Mouse (Mus musculus) liver, embryonic 15.5 days (tissue): ENCODE data around the gene Phldb2. TPM values are rescaled to one million over a fixed set of nuclear protein-coding genes. Genes with fewer than 3 reads are reported as not detected.

Experiments used
- ATAC-seq: fragments of 200-750 bp; cut with Nextera tagmentation; 2 replicates; pipeline ENCODE4 v1.8.0; 2017; ENCODE audit warnings: moderate number of reproducible peaks, mild to moderate bottlenecking, moderate library complexity; ENCODE audit not compliant: insufficient read depth
- H3K27ac ChIP-seq: fragments of 300-500 bp; sonication (generic); replicated peaks from 2 replicates; pipeline ENCODE4 v1.5.1; 2015; ENCODE audit warnings: mild to moderate bottlenecking, inconsistent platforms
- H3K27me3 ChIP-seq: fragments of 300-500 bp; sonication (generic); 2 replicates; pipeline ENCODE4 v1.6.1; 2015; ENCODE audit warnings: mild to moderate bottlenecking, inconsistent platforms
- H3K36me3 ChIP-seq: fragments of 300-500 bp; sonication (generic); replicated peaks from 2 replicates; pipeline ENCODE4 v1.6.1; 2015; ENCODE audit warnings: moderate library complexity, mild to moderate bottlenecking, inconsistent platforms
- H3K4me1 ChIP-seq: fragments of 300-500 bp; sonication (generic); replicated peaks from 2 replicates; pipeline ENCODE4 v1.6.1; 2015; ENCODE audit warnings: inconsistent platforms
- H3K4me2 ChIP-seq: fragments of 300-500 bp; sonication (generic); 2 replicates; pipeline ENCODE4 v1.6.1; 2015; ENCODE audit warnings: moderate library complexity, mild to moderate bottlenecking, inconsistent platforms
- H3K4me3 ChIP-seq: fragments of 300-500 bp; sonication (generic); replicated peaks from 2 replicates; pipeline ENCODE4 v1.5.1; 2015; ENCODE audit warnings: mild to moderate bottlenecking, inconsistent platforms
- H3K9ac ChIP-seq: fragments of 300-500 bp; sonication (generic); 2 replicates; pipeline ENCODE4 v1.6.1; 2015; ENCODE audit warnings: moderate library complexity, mild to moderate bottlenecking, inconsistent platforms
- H3K9me3 ChIP-seq: fragments of 300-500 bp; sonication (generic); replicated peaks from 2 replicates; pipeline ENCODE4 v1.6.1; 2016; ENCODE audit warnings: inconsistent platforms
- WGBS: fragments of 180-500 bp; shearing (Covaris S2); methylation state at CpG from one replicate; pipeline ENCODE4 v1.1.7; 2015; ENCODE audit warnings: mixed read lengths; ENCODE audit not compliant: insufficient replicate concordance; 5-methylcytosine and 5-hydroxymethylcytosine counted together
- polyA plus RNA-seq: library from polyadenylated mRNA; unstranded; fragments of >200 nt; fragmentation: Nextera tagmentation; extraction: Ambion mirVana; gene quantifications from 2 replicates; pipeline ENCODE4 v1.2.1, GENCODE M21; 2015

Phldb2 gene
- polyA plus RNA-seq, 1 experiment from 2014 or later = 12.4 TPM

DNA sequence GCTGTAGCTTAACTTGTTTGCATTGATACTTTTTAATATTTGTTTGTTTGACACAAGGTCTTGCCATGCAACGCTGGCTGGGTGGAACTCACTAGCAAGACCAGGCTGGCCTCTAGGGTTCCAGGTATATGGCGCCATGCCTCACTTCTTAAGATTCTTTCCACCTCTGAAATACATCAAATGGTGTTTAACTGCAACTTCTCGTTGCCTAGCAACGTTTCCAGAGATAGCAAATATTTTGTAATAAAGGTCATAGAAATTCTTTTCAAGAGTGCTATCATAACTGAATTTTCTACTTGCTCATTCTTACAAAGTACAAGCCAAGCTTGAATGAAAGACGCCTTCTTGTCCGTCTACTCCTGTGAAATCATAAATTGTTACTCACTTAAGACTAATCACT, 165.7 kb downstream of the Phldb2 start:
- ATAC-seq = no peak
- Histone ChIP-seq H3K27ac (no peak overlapping the region), H3K9me3 (no peaks in the 10 kb centered on the region), H3K4me3 (no peak overlapping the region), H3K4me1 (no peaks in the 10 kb centered on the region), H3K36me3 (0 out of 2 replicates have a peak, but pooled peaks cover 4% of the 10 kb centered on the region), H3K27me3 (no peaks in the 10 kb centered on the region), H3K9ac (no peak overlapping the region), H3K4me2 (no peak overlapping the region)
- 65% methylated on average over 6 of the region's 6 CpGs for WGBS

GRCm38 (mm10) chr16:45786639-45787038, 166.8 kb downstream of the Phldb2 start:
- no peaks in the 10 kb centered on the region for H3K9me3 ChIP-seq
- no peaks in the 10 kb centered on the region for H3K4me1 ChIP-seq
- ATAC-seq = no peak
- no peaks in the 10 kb centered on the region for H3K27me3 ChIP-seq
- no peak overlapping the region for H3K4me3 ChIP-seq
- 16% methylated on average over 8 of the region's 8 CpGs for WGBS
- H3K4me2 ChIP-seq = no peak overlapping the region
- 0 out of 2 replicates have a peak, but pooled peaks cover 4% of the 10 kb centered on the region for H3K36me3 ChIP-seq
- H3K9ac ChIP-seq = no peak overlapping the region
- H3K27ac ChIP-seq = no peak overlapping the region

- Histone ChIP-seq H3K4me2 (no peak overlapping the region), H3K9ac (no peak overlapping the region), H3K9me3 (no peaks in the 10 kb centered on the region), H3K4me3 (no peak overlapping the region), H3K36me3 (0 out of 2 replicates have a peak, but pooled peaks cover 10% of the 10 kb centered on the region), H3K27ac (no peak overlapping the region), H3K27me3 (no peaks in the 10 kb centered on the region), H3K4me1 (no peaks in the 10 kb centered on the region)
- 41% methylated on average over 6 of the region's 6 CpGs for WGBS
- ATAC-seq = no peak
Observed at GRCm38 (mm10) chr16:45780001-45780400, 173.4 kb downstream of the Phldb2 start.

- H3K36me3 ChIP-seq = peaks cover 6% of the 10 kb centered on the region; the same call in 1 of the 2 replicates
- no peaks in the 10 kb centered on the region for H3K9me3 ChIP-seq
- H3K27me3 ChIP-seq = no peaks in the 10 kb centered on the region
- H3K4me1 ChIP-seq = no peaks in the 10 kb centered on the region
- no peak overlapping the region for H3K9ac ChIP-seq
- no peak overlapping the region for H3K4me2 ChIP-seq
- no peak for ATAC-seq
- no peak overlapping the region for H3K4me3 ChIP-seq
- H3K27ac ChIP-seq = no peak overlapping the region
- WGBS = 68% methylated on average over 5 of the region's 5 CpGs
Observed at GRCm38 (mm10) chr16:45774813-45775212, 178.6 kb downstream of the Phldb2 start.

DNA sequence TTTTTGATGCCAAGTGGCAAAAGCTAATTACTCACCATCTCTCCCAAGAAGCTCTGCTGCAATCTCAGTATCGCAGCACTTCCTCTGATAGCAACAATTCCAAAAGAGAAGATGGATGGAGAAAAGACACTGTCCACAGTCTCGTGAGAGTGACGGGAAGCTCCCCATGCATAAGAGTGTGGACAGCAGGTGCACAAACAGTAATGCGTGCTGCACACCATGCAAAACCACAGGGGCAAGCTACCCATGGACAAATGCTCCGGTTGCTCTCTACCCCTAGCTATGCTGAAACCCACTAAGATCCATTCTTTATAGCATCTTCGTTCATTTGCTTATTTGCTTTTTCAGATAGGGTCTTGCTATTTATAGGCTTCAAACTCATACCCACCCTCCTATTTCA, 182.5 kb downstream of the Phldb2 start:
- H3K4me3 ChIP-seq = no peak overlapping the region
- 65% methylated on average over 6 of the region's 6 CpGs for WGBS
- no peak overlapping the region for H3K9ac ChIP-seq
- H3K27me3 ChIP-seq = no peaks in the 10 kb centered on the region
- H3K27ac ChIP-seq = no peak overlapping the region
- no peak for ATAC-seq
- H3K4me2 ChIP-seq = no peak overlapping the region
- no peaks in the 10 kb centered on the region for H3K4me1 ChIP-seq
- H3K36me3 ChIP-seq = no peaks in the 10 kb centered on the region; the same call in 1 of the 2 replicates
- no peaks in the 10 kb centered on the region for H3K9me3 ChIP-seq

DNA sequence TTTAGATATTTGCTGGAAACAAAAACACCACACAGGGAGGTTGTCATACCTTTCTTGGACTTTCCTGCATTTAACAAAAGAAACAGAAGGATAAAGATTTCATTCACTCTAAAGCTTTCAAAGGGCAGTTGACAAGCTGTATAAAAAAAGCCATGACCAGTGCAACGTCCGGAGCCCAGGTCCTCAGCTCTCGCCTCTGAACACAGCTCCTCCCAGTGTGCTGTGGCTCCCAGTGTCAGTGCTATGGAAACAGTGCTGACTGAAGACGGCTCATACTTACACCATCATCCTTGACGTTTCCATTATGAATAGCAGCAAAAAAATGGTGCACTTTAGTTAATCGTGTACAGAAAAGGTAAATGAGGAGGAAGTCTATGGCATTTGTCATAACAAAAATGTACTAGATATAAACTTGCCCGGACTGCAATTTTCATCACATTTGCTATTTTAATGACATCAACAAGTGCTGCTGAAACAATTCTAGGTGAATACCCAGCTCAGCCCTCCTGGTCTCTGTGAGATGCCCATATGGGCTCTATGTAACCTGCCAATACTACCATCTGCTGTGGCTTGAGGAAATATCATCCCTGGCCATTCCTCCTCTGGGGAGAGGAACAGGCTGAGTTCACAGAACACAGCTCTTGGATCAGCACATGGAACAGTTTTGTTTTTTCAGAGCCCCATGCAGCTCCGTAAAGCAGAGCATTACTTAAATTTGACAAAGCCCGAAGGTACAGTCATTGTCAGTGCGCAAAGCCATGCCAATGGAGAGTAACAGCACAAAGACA, 185.4 kb downstream of the Phldb2 start:
- H3K4me1 ChIP-seq = no peaks in the 10 kb centered on the region
- no peak overlapping the region for H3K4me3 ChIP-seq
- H3K27ac ChIP-seq = no peak overlapping the region
- no peaks in the 10 kb centered on the region for H3K9me3 ChIP-seq
- no peak for ATAC-seq
- 73% methylated on average over 10 of the region's 10 CpGs for WGBS
- no peak overlapping the region for H3K4me2 ChIP-seq
- H3K27me3 ChIP-seq = no peaks in the 10 kb centered on the region
- no peaks in the 10 kb centered on the region; the same call in 1 of the 2 replicates for H3K36me3 ChIP-seq
- H3K9ac ChIP-seq = no peak overlapping the region

DNA sequence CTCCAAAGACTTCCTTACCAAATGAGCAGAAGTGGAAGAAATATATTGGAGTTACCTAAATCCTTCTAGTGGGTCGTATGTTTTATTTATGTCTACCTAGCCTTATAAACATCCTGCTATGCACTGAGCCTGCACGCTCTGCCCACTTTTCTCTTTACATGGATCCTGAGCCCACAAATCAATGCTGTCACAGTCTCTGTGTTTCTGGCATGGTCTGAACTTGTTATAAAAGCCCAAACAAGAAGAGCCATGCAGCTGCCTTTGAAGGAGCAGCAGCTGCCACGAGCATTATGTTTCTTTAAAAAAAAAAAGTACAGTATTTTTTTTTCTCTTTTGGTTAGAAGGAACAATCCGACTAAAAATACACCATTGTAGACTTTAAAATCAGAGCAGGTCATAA, 186.0 kb downstream of the Phldb2 start:
- no peak overlapping the region for H3K4me2 ChIP-seq
- no peak overlapping the region for H3K9ac ChIP-seq
- H3K9me3 ChIP-seq = no peaks in the 10 kb centered on the region
- no peak for ATAC-seq
- H3K27me3 ChIP-seq = no peaks in the 10 kb centered on the region
- no peaks in the 10 kb centered on the region; the same call in 1 of the 2 replicates for H3K36me3 ChIP-seq
- H3K4me1 ChIP-seq = no peaks in the 10 kb centered on the region
- no peak overlapping the region for H3K4me3 ChIP-seq
- H3K27ac ChIP-seq = no peak overlapping the region
- 55% methylated on average over 4 of the region's 4 CpGs for WGBS

GRCm38 (mm10) chr16:45765801-45766494, 187.4 kb downstream of the Phldb2 start:
- ATAC-seq = no peak
- Histone ChIP-seq H3K4me1 (no peaks in the 10 kb centered on the region), H3K4me3 (no peak overlapping the region), H3K9ac (no peak overlapping the region), H3K9me3 (no peaks in the 10 kb centered on the region), H3K4me2 (no peak overlapping the region), H3K36me3 (0 out of 2 replicates have a peak, but pooled peaks cover 3% of the 10 kb centered on the region), H3K27me3 (no peaks in the 10 kb centered on the region), H3K27ac (no peak overlapping the region)
- 65% methylated on average over 7 of the region's 7 CpGs for WGBS

GRCm38 (mm10) chr16:45765102-45765501, 188.3 kb downstream of the Phldb2 start:
- Histone ChIP-seq H3K27ac (no peak overlapping the region), H3K4me1 (no peaks in the 10 kb centered on the region), H3K9me3 (no peaks in the 10 kb centered on the region), H3K4me3 (no peak overlapping the region), H3K27me3 (no peaks in the 10 kb centered on the region), H3K9ac (no peak overlapping the region), H3K36me3 (0 out of 2 replicates have a peak, but pooled peaks cover 3% of the 10 kb centered on the region), H3K4me2 (no peak overlapping the region)
- WGBS = 54% methylated on average over 3 of the region's 3 CpGs
- ATAC-seq = no peak

DNA sequence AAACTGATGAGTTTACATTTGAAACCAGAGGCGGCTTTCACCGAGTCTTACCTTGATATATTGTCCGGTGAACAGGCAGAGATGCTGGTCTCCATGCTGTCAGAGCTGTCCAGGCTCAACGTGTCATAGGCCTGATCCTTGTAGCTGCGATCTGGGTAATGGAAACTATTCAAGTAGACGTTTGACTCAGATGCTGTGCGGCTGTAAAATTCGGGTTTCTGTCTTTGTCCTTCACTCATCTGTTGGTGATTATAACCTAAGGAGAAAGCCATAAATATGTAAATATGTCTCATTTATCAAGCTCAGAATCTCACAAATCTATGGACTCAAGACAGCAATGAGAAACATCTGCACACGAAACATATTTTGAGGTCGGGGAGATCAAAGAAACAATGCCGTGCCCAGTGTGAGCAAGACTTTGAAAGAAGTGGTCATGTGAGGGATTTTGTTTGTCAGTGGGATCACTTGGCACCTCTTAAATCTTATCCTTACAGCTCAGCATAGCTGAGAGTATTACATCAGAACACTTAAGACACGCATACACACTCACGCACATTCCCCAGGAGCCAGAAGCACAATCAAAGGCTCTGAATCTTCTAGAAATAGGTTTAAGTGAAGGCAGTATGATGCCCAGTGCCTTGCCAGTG, 190.4 kb downstream of the Phldb2 start:
- Histone ChIP-seq H3K27ac (no peak overlapping the region), H3K27me3 (no peaks in the 10 kb centered on the region), H3K4me2 (no peak overlapping the region), H3K36me3 (0 out of 2 replicates have a peak, but pooled peaks cover 3% of the 10 kb centered on the region), H3K9ac (no peak overlapping the region), H3K4me1 (no peaks in the 10 kb centered on the region), H3K9me3 (no peaks in the 10 kb centered on the region), H3K4me3 (no peak overlapping the region)
- WGBS = 72% methylated on average over 13 of the region's 13 CpGs
- no peak for ATAC-seq

GRCm38 (mm10) chr16:45761425-45761824, 192.0 kb downstream of the Phldb2 start:
- no peak overlapping the region for H3K27ac ChIP-seq
- 63% methylated on average over 1 of the region's 1 CpGs for WGBS
- no peak for ATAC-seq
- no peaks in the 10 kb centered on the region for H3K27me3 ChIP-seq
- H3K9me3 ChIP-seq = no peaks in the 10 kb centered on the region
- H3K36me3 ChIP-seq = 0 out of 2 replicates have a peak, but pooled peaks cover 3% of the 10 kb centered on the region
- H3K4me3 ChIP-seq = no peak overlapping the region
- no peaks in the 10 kb centered on the region; the same call in 1 of the 2 replicates for H3K4me1 ChIP-seq
- H3K4me2 ChIP-seq = no peak overlapping the region
- H3K9ac ChIP-seq = no peak overlapping the region
